Mouse (Mus musculus): ENCODE results near the gene Celf5. TPM values are rescaled to one million over a fixed set of nuclear protein-coding genes. Genes with fewer than 3 reads are reported as not detected.

Gene Celf5
- polyA plus RNA-seq, 1 experiment from 2014 or later: 9.7 TPM

GRCm38 (mm10) chr10:81456983-81457563 lies 25.4 kb downstream of the Celf5 start:
- Histone ChIP-seq H3K4me1 (replicated peaks; ENCODE audit: control insufficient read depth, insufficient read depth, low read length) (no peaks in the 10 kb centered on the region), H3K9me3 (ENCODE audit: control insufficient read depth, low read length) (no peaks in the 10 kb centered on the region), H3K4me2 (ENCODE audit: low read depth, low read length, severe bottlenecking) (no peak overlapping the region), H3K4me3 (ENCODE audit: low read depth, low read length) (no peak overlapping the region), H3K36me3 (ENCODE audit: control insufficient read depth, insufficient read depth, low read length) (no peaks in the 10 kb centered on the region), H3K27ac (ENCODE audit: low read depth, low read length) (no peak overlapping the region), H3K27me3 (ENCODE audit: control insufficient read depth, insufficient read depth, low read length) (peaks cover 65% of the 10 kb centered on the region), H3K9ac (ENCODE audit: low read length) (no peak overlapping the region)
- DNase-seq (ENCODE audit: low spot score) (peak; percentile 48), ATAC-seq (replicated peaks; ENCODE audit: low FRiP score) (no peak)
- 63% methylated on average over 12 of the region's 12 CpGs for WGBS

- ATAC-seq (replicated peaks; ENCODE audit: low FRiP score) (no peak), DNase-seq (ENCODE audit: low spot score) (peak; percentile 51)
- H3K36me3 ChIP-seq (ENCODE audit: control insufficient read depth, insufficient read depth, low read length): no peaks in the 10 kb centered on the region
- H3K27me3 ChIP-seq (ENCODE audit: control insufficient read depth, insufficient read depth, low read length): peaks cover 62% of the 10 kb centered on the region
- no peak within 1 kb of the TSS for H3K4me3 ChIP-seq (ENCODE audit: low read depth, low read length)
- no peak within 1 kb of the TSS for H3K9ac ChIP-seq (ENCODE audit: low read length)
- no peaks in the 10 kb centered on the region for H3K4me1 ChIP-seq (replicated peaks; ENCODE audit: control insufficient read depth, insufficient read depth, low read length)
- no peak within 1 kb of the TSS for H3K4me2 ChIP-seq (ENCODE audit: low read depth, low read length, severe bottlenecking)
- 60% methylated on average over 28 of the region's 28 CpGs for WGBS
- no peaks in the 10 kb centered on the region for H3K9me3 ChIP-seq (ENCODE audit: control insufficient read depth, low read length)
- H3K27ac ChIP-seq (ENCODE audit: low read depth, low read length): no peak within 1 kb of the TSS
Measured at GRCm38 (mm10) chr10:81455181-81455895, 27.2 kb downstream of the Celf5 start, which contains the start of gene Nfic. Nfic (minus strand) TSS chr10:81455635.

GRCm38 (mm10) chr10:81454106-81454505 lies 28.4 kb downstream of the Celf5 start:
- H3K27me3 ChIP-seq (ENCODE audit: control insufficient read depth, insufficient read depth, low read length): peaks cover 51% of the 10 kb centered on the region
- H3K27ac ChIP-seq (ENCODE audit: low read depth, low read length): no peak overlapping the region
- H3K4me2 ChIP-seq (ENCODE audit: low read depth, low read length, severe bottlenecking): no peak overlapping the region
- H3K4me1 ChIP-seq (replicated peaks; ENCODE audit: control insufficient read depth, insufficient read depth, low read length): no peaks in the 10 kb centered on the region
- H3K4me3 ChIP-seq (ENCODE audit: low read depth, low read length): no peak overlapping the region
- DNase-seq (ENCODE audit: low spot score) (no peak), ATAC-seq (replicated peaks; ENCODE audit: low FRiP score) (no peak)
- H3K36me3 ChIP-seq (ENCODE audit: control insufficient read depth, insufficient read depth, low read length): no peaks in the 10 kb centered on the region
- H3K9me3 ChIP-seq (ENCODE audit: control insufficient read depth, low read length): no peaks in the 10 kb centered on the region
- H3K9ac ChIP-seq (ENCODE audit: low read length): no peak overlapping the region
- WGBS: 79% methylated on average over 2 of the region's 2 CpGs

- Histone ChIP-seq H3K9ac (ENCODE audit: low read length) (no peak overlapping the region), H3K4me3 (ENCODE audit: low read depth, low read length) (no peak overlapping the region), H3K4me1 (replicated peaks; ENCODE audit: control insufficient read depth, insufficient read depth, low read length) (no peaks in the 10 kb centered on the region), H3K27ac (ENCODE audit: low read depth, low read length) (no peak overlapping the region), H3K4me2 (ENCODE audit: low read depth, low read length, severe bottlenecking) (no peak overlapping the region), H3K27me3 (ENCODE audit: control insufficient read depth, insufficient read depth, low read length) (peaks cover 46% of the 10 kb centered on the region), H3K9me3 (ENCODE audit: control insufficient read depth, low read length) (no peaks in the 10 kb centered on the region), H3K36me3 (ENCODE audit: control insufficient read depth, insufficient read depth, low read length) (no peaks in the 10 kb centered on the region)
- 4% methylated on average over 14 of the region's 14 CpGs for WGBS
- ATAC-seq (replicated peaks; ENCODE audit: low FRiP score) (no peak), DNase-seq (ENCODE audit: low spot score) (peak; percentile 54)
Measured at GRCm38 (mm10) chr10:81452947-81453288, 29.6 kb downstream of the Celf5 start.

- Histone ChIP-seq H3K4me3 (ENCODE audit: low read depth, low read length) (no peak overlapping the region), H3K4me1 (replicated peaks; ENCODE audit: control insufficient read depth, insufficient read depth, low read length) (no peaks in the 10 kb centered on the region), H3K4me2 (ENCODE audit: low read depth, low read length, severe bottlenecking) (no peak overlapping the region), H3K9me3 (ENCODE audit: control insufficient read depth, low read length) (no peaks in the 10 kb centered on the region), H3K9ac (ENCODE audit: low read length) (no peak overlapping the region), H3K27ac (ENCODE audit: low read depth, low read length) (no peak overlapping the region), H3K27me3 (ENCODE audit: control insufficient read depth, insufficient read depth, low read length) (peaks cover 46% of the 10 kb centered on the region), H3K36me3 (ENCODE audit: control insufficient read depth, insufficient read depth, low read length) (no peaks in the 10 kb centered on the region)
- WGBS: 12% methylated on average over 36 of the region's 36 CpGs
- ATAC-seq (replicated peaks; ENCODE audit: low FRiP score) (no peak), DNase-seq (ENCODE audit: low spot score) (peak; percentile 52)
Measured at GRCm38 (mm10) chr10:81452237-81452946, 30.1 kb downstream of the Celf5 start.

GRCm38 (mm10) chr10:81451365-81451745 lies 31.2 kb downstream of the Celf5 start:
- Histone ChIP-seq H3K27ac (ENCODE audit: low read depth, low read length) (no peak overlapping the region), H3K9ac (ENCODE audit: low read length) (no peak overlapping the region), H3K4me1 (replicated peaks; ENCODE audit: control insufficient read depth, insufficient read depth, low read length) (no peaks in the 10 kb centered on the region), H3K4me3 (ENCODE audit: low read depth, low read length) (no peak overlapping the region), H3K4me2 (ENCODE audit: low read depth, low read length, severe bottlenecking) (no peak overlapping the region), H3K9me3 (ENCODE audit: control insufficient read depth, low read length) (no peaks in the 10 kb centered on the region), H3K27me3 (ENCODE audit: control insufficient read depth, insufficient read depth, low read length) (peaks cover 44% of the 10 kb centered on the region), H3K36me3 (ENCODE audit: control insufficient read depth, insufficient read depth, low read length) (no peaks in the 10 kb centered on the region)
- ATAC-seq (replicated peaks; ENCODE audit: low FRiP score): no peak
- no peak for DNase-seq (ENCODE audit: low spot score)
- 69% methylated on average over 6 of the region's 6 CpGs for WGBS

- Histone ChIP-seq H3K4me1 (replicated peaks; ENCODE audit: control insufficient read depth, insufficient read depth, low read length) (no peaks in the 10 kb centered on the region), H3K4me3 (ENCODE audit: low read depth, low read length) (no peak overlapping the region), H3K4me2 (ENCODE audit: low read depth, low read length, severe bottlenecking) (no peak overlapping the region), H3K9ac (ENCODE audit: low read length) (no peak overlapping the region), H3K36me3 (ENCODE audit: control insufficient read depth, insufficient read depth, low read length) (no peaks in the 10 kb centered on the region), H3K9me3 (ENCODE audit: control insufficient read depth, low read length) (no peaks in the 10 kb centered on the region), H3K27ac (ENCODE audit: low read depth, low read length) (no peak overlapping the region), H3K27me3 (ENCODE audit: control insufficient read depth, insufficient read depth, low read length) (peaks cover 44% of the 10 kb centered on the region)
- DNase-seq (ENCODE audit: low spot score) (no peak), ATAC-seq (replicated peaks; ENCODE audit: low FRiP score) (no peak)
- 62% methylated on average over 9 of the region's 9 CpGs for WGBS
Measured at GRCm38 (mm10) chr10:81450641-81451364, 31.7 kb downstream of the Celf5 start.

- Histone ChIP-seq H3K9ac (ENCODE audit: low read length) (no peak overlapping the region), H3K4me1 (replicated peaks; ENCODE audit: control insufficient read depth, insufficient read depth, low read length) (no peaks in the 10 kb centered on the region), H3K27me3 (ENCODE audit: control insufficient read depth, insufficient read depth, low read length) (peaks cover 44% of the 10 kb centered on the region), H3K36me3 (ENCODE audit: control insufficient read depth, insufficient read depth, low read length) (no peaks in the 10 kb centered on the region), H3K9me3 (ENCODE audit: control insufficient read depth, low read length) (no peaks in the 10 kb centered on the region), H3K4me2 (ENCODE audit: low read depth, low read length, severe bottlenecking) (no peak overlapping the region), H3K27ac (ENCODE audit: low read depth, low read length) (no peak overlapping the region), H3K4me3 (ENCODE audit: low read depth, low read length) (no peak overlapping the region)
- DNase-seq (ENCODE audit: low spot score): peak; percentile 93
- ATAC-seq (replicated peaks; ENCODE audit: low FRiP score): peak; percentile 44
- 1% methylated on average over 7 of the region's 7 CpGs for WGBS
Measured at GRCm38 (mm10) chr10:81450140-81450539, 32.4 kb downstream of the Celf5 start.
